Mouse (Mus musculus) bone marrow, adult 2 months (tissue): ENCODE measurements around the gene Pde1a.

ENCODE experiments used
- CTCF ChIP-seq: fragments of 200-500 bp; IDR thresholded peaks from 2 replicates; pipeline ENCODE4 v1.5.1; 2011; ENCODE audit warnings: low read length, control low read depth; ENCODE audit not compliant: control insufficient read depth, insufficient read depth
- POLR2A ChIP-seq: fragments of 200-500 bp; IDR thresholded peaks from 2 replicates; pipeline ENCODE4 v1.6.1; 2011; ENCODE audit warnings: low read depth, mild to moderate bottlenecking, control low read depth, low read length, borderline replicate concordance; ENCODE audit not compliant: control insufficient read depth

DNA sequence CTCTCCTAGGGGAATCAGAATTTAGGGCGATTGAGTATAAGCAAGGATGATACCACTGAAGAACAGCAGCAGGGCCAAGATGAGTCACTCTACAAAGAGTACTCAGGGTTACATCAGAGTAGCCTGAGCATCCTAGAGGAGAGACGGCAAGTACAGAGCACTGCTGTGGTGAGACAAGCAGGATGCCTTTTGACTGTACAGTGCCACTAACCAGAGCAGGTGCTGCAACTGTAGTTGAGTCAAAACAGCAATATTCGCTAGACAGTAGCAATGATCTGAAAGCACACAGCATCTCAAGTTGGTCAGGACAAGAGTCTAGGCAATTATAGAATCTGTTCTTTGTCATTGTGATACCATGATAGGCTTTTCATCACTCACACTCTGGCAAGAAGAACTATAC is 115.1 kb downstream of the Pde1a start:
- TF ChIP-seq POLR2A = no peak
- TF ChIP-seq CTCF = no peak
